Mouse (Mus musculus): ENCODE measurements around the gene Hes3.

The Hes3 gene

DNA sequence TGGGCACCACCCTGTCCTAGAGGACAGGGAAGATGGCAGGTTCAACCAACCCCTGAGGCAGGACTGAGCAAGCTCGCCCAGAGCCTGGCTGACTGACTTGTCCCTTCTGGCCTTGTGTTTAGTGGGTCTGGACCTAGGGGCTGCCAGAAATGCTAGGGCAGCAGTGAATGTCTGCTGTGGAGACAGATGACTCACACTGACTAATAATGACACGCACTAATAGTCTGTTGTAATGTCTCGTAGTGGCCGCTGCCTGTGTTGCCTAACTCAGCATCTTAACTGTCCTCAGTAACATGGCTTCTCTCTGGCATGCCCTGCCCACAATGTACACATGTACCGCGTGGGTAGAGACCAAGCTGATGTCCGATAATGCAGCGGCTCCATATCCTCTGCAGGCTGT is 31.0 kb downstream of the Hes3 start:
- DNase-seq (ENCODE audit: low read depth, low spot score), result no peak

DNA sequence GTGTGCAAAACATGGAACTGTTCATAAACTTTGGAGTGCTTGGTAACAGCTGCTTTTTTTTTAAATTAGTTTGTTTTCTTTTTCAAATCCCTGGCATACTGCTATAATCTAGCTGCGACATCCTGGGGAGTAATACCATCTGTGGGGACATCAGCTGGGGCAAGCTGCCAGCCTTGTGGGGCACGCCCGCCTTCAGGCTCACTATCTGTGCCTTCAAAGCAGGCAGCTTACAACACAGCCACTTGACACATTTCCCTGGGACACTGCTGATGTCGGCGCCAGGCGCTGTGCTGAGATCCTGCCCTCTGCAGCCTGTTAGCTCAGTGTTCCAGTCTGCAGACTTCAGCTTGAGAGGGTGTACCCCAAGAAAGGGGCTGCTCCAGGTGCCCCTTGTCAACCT is 34.4 kb downstream of the Hes3 start:
- no peak for DNase-seq (ENCODE audit: low read depth, low spot score)

DNA sequence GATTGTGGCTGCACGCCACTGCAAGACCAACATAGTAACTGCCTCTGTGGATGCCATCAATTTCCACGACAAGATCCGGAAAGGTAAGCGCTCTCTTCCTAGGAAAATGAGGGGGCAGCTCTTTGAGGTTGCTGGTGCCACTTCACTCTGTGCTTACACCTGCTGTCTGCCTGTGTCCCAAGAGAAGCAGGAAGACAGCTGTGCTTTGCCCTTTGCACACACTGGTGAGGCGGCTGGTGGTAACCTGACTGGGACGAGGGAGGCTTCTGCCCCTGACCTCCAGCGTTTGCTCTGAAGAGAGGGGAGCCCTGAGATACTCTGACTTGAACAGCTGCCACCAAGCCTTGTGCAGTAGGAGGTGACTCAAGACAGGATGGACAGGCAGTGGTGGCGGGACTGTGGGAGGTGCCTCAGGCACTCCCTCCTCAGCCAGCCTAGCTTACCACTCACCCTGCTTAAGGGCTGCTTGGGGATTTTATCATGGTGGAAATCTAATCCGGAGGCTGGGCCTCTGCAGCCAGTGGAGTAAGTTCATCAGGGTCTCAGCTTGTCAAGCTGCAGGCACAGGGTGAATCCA is 38.2 kb downstream of the Hes3 start:
- no peak for DNase-seq (ENCODE audit: low read depth, low spot score)

DNA sequence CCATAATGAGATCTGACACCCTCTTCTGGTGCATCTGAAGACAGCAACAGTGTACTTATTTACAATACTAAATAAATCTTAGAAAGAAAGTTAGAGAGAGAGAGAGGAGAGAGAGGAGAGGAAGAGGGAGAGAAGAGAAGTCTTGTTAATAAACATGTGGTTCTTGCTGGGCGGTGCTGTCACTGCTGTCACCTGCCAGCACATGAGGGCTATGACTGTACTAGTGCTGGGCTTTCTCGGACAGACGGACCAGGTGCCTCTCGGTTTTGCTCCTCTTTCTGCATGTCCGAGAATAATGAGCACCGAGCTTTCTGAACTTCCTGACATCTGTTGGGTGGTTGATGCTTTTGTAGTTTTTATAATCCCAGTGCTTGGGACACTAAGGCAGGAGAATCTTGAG is 40.8 kb downstream of the Hes3 start:
- no peak for DNase-seq (ENCODE audit: low read depth, low spot score)

DNA sequence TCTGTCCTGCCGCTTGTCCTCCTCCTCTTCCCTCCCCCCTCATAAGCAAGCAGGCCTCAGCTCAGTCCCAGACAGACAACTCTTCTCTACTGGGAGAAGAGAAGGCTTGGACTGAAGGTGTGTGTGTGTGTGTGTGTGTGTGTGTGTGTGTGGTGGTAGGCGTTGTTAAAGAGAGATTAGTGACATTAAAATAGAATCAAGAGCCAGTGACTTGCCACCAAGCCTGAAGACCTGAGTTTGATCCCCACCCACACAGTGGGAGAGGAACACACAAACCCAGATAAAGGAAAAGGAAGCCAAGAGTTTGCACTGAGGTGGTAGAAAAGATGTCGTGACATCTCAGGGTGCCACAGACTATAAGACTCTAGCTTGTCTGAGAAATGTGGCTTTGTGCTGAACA is 44.3 kb downstream of the Hes3 start:
- no peak for DNase-seq (ENCODE audit: low read depth, low spot score)

DNA sequence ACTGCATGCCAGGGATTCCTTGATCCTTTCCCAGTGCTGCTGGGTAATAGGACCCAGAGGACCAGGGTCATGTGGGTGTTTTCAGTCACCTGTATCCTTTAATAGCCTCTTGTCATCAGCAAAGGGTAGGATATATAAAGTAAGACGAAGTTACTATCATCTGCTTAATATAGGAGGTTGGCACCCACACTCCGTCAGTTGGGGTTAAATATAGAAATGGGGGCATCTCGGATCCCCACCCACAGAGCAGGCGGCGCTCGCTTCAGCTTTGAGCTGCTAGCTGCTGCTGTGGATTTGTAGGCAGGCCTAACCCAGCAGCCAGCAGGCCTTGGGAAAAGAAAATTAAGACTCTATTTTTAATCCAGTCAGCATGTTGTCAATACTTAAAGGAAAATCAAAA is 45.5 kb downstream of the Hes3 start:
- DNase-seq (ENCODE audit: low read depth, low spot score), result no peak

DNA sequence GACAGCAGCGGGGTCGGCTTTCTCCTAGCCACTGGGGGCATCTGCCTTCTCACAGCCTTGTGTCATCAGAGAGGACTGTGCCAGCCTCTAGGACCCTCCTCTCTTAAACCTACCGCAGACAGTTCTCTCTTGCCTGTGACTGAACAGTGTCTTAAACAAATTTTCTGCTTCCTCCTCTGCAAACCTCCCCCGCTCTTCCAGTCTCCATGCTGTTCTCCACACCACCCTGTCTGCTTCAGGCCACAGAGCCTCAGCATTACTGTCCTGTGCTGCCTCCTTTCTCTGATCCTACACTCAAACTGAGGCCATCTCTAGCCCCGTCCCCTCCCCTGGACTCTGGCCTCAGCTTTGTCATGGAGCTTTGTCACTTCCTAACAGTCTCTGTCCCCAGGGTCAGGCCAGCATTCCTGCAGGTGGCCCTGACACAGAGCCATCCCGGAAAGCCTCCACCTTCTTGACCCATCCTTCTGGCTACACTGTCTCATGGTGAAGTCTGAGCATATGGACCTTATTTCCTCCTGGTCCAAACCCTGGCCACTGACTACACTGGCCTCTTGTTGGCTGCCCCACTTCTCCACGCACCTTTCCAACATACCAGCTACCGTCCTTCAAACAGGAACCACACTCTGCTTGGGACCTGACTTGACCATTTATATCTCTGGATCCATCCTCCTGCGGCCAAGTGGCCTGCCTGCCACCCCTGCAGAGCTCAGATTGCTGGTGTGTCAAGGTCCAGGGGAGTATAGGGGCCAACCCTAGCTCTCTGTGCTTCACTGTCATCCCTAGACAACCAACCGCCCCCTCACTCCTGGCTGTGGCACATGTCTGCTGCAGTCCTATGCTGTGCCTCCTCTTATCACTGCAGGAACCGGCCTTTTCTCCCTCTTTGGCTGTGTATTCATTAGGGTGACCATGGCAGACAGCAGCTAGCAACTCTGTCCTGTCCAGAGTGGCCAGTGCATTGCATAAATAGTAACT is 46.6 kb downstream of the Hes3 start:
- DNase-seq (ENCODE audit: low read depth, low spot score), result no peak

DNA sequence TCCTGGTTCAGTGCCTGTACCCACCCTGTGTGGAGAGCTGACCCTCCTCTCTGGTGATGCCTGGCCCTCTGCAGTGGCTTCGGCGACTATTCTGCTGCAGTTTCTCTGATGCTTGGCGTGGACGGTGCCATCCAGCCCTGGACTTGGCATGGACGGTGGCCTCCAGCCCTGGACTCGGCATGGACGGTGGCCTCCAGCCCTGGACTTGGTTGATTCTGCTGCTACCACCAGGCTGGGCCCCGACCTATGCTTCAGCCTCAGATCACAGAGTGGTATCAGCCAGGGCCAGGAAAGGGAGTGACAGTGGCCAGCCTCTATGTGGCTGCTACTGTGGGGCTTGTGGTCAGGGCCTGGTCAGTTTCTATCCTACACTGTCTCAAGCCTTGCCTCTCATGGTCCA is 47.5 kb downstream of the Hes3 start:
- DNase-seq (ENCODE audit: low read depth, low spot score), result no peak

DNA sequence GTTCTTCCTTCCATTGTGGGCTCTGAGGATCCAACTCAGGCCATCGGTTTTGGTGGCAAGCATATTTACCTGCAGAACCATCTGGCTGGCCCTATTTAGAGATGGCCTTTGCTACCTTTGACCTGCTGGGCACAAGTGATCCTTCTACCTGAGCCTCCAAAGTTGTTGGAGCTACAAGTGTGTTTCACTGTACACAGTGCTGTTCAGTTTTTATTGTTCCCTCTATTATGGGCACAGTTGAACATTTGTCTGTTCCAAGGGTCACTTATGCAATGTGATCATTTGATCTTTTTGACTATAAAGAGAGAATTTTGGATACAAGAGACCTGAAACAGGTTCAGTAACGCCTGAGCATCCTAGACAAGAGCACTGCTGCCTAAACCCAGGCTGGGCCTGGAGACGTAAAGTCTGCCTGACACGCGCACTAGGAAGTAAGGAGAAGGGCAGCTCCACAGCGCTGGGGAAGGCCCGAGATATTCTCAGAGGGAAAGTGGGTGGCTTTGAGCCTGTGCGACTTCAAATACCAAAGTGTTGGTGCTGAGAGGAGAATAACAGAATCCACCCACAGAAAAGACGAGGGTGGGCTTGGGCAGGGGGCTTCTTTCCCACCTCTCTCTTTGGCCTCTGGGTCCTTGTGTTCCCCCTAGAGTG is 48.1 kb downstream of the Hes3 start:
- DNase-seq (ENCODE audit: low read depth, low spot score), result no peak

DNA sequence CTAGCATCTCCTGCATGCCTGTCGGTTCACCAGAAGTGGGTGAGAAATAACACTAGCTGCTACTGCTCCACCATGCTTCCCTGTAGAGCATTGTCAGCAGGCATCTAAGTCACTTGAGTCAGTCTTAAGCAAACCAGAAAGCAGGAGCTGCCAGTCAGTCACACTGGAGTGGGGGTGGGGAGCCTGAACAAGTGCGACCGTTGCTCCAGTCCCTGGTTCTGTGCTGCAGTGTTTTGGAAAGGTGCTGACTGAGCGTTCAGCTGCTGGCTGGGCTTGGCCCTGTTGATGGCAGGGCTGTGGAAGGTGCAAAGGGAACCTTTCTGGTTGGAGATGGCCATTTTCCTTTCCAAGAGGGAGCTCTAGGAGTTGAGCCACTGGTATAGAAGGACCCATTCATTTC is 51.5 kb downstream of the Hes3 start:
- no peak for DNase-seq (ENCODE audit: low read depth, low spot score)

All from WW6 (cell line).